Mouse (Mus musculus) liver, embryonic 14.5 days (tissue): Measurements from ENCODE around the gene Cfl1. TPM values are rescaled to one million over a fixed set of nuclear protein-coding genes. Genes with fewer than 3 reads are reported as not detected.
A peak's percentile ranks its signal among the peaks of the same experiment; 100 is the strongest.

ENCODE experiments used
- ATAC-seq: fragments of 200-750 bp; cut with Nextera tagmentation; 2 replicates; pipeline ENCODE4 v1.8.0; 2017; ENCODE audit warnings: moderate number of reproducible peaks, mild to moderate bottlenecking, moderate library complexity; ENCODE audit not compliant: insufficient read depth
- DNase-seq, 3 experiments: peaks; one replicate each; pipeline ENCODE4 v3.0.0-alpha.2; 2012 to 2013; ENCODE audit warnings: low read depth in 3 of 3, low spot score in 3 of 3
- H3K27ac ChIP-seq: fragments of 300-500 bp; sonication (generic); 2 replicates; pipeline ENCODE4 v1.5.1; 2014; ENCODE audit warnings: moderate library complexity, mild to moderate bottlenecking, control low read depth, inconsistent platforms
- H3K27me3 ChIP-seq: fragments of 300-500 bp; sonication (generic); 2 replicates; pipeline ENCODE4 v1.6.1; 2014; ENCODE audit warnings: mild to moderate bottlenecking, low read length, moderate library complexity; ENCODE audit not compliant: control insufficient read depth, insufficient read depth
- H3K36me3 ChIP-seq: fragments of 300-500 bp; sonication (generic); replicated peaks from 2 replicates; pipeline ENCODE4 v1.6.1; 2014; ENCODE audit warnings: low read depth; ENCODE audit not compliant: control insufficient read depth, insufficient read depth
- H3K4me1 ChIP-seq, 2 experiments: fragments of 200-500 bp in 1 of 2; fragments of 300-500 bp in 1 of 2; sonication (generic) in 1 of 2; replicated peaks; 2 replicates each; pipeline ENCODE4 v1.6.1; 2012 to 2014; ENCODE audit warnings: antibody characterized with exemption in 1 of 2, inconsistent platforms in 1 of 2, low read length in 1 of 2; ENCODE audit not compliant: control insufficient read depth in 2 of 2, insufficient read depth in 2 of 2
- H3K4me2 ChIP-seq: fragments of 300-500 bp; sonication (generic); 2 replicates; pipeline ENCODE4 v1.6.1; 2014; ENCODE audit warnings: low read depth, mild to moderate bottlenecking, control low read depth, moderate library complexity
- H3K4me3 ChIP-seq, 2 experiments: fragments of 200-500 bp in 1 of 2; fragments of 300-500 bp in 1 of 2; sonication (generic) in 1 of 2; 2 replicates each; pipeline ENCODE4 v1.5.1; 2012 to 2014; ENCODE audit warnings: low read depth in 2 of 2, low read length in 2 of 2, mild to moderate bottlenecking in 2 of 2, control low read depth in 1 of 2, inconsistent platforms in 1 of 2, moderate library complexity in 1 of 2; ENCODE audit not compliant: insufficient read depth in 1 of 2
- H3K9ac ChIP-seq: fragments of 300-500 bp; sonication (generic); replicated peaks from 2 replicates; pipeline ENCODE4 v1.6.1; 2014; ENCODE audit warnings: mild to moderate bottlenecking, control low read depth, moderate library complexity
- H3K9me3 ChIP-seq: fragments of 300-500 bp; sonication (generic); 2 replicates; pipeline ENCODE4 v1.6.1; 2016; ENCODE audit warnings: low read length, mixed read lengths; ENCODE audit not compliant: control insufficient read depth
- CTCF ChIP-seq: IDR thresholded peaks from 2 replicates; pipeline ENCODE4 v1.5.1; 2016; ENCODE audit warnings: antibody characterized with exemption, low read depth, control low read depth
- EP300 ChIP-seq: IDR thresholded peaks from 2 replicates; pipeline ENCODE4 v1.6.1; 2016; ENCODE audit warnings: antibody characterized with exemption, low read depth
- WGBS: fragments of 180-500 bp; shearing (Covaris S2); extraction: QIAGEN DNeasy Blood & Tissue Kit; methylation state at CpG from one replicate; pipeline ENCODE4 v1.1.7; 2014; ENCODE audit not compliant: insufficient replicate concordance; 5-methylcytosine and 5-hydroxymethylcytosine counted together
- polyA plus RNA-seq, 2 experiments: library from polyadenylated mRNA; depleted of rRNA in 1 of 2; stranded (reverse) in 1 of 2; unstranded in 1 of 2; fragments of >200 nt; fragmentation: Nextera tagmentation in 1 of 2; extraction: Ambion mirVana in 1 of 2; gene quantifications; 2 replicates each; pipeline versions ENCODE4 v1.2.1 to v1.2.3; 2012 to 2014

The Cfl1 gene
- polyA plus RNA-seq, 2 experiments, result 443 to 1,304 TPM

DNA sequence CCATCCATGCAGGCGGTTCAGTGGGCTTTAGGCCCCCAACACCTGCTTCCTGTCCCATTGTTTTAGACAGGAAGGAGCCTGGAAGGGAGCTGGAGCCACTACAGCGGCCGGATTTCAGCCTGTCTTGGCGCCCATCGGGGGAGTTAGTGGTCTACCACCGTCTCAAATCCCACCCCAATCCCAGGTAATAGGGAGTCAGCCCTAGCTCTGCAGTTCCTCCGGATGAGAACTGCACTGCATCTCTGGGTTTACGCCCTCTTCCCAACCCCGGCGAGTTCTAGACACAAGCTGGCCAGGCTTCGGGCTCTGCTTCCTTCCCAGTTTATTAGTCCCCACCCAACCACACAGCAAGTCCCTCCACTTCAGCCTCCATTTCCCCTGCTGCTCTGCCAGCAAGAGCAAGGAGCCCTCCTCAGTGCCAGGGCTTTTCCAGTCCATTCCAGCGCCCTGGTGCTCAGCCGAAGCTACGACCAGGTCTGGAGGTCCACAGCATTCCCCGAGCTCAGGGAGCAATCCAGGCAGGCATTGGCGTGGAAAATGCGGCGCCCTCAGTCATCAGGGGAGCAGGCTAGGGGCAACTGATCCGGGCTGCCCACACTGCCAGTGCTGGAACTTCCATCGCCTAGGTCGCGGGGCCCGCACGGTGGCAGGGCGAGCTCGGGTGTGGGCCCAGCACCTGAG lies 33.9 kb upstream of the Cfl1 start:
- peaks cover 19 to 22% of the 10 kb centered on the region in 2 experiments for H3K4me1 ChIP-seq
- no peak for DNase-seq

GRCm38 (mm10) chr19:5456922-5457745 lies 33.1 kb upstream of the Cfl1 start:
- Histone ChIP-seq H3K4me3 (peak overlapping the region; percentile 68 to 69), H3K4me2 (peak overlapping the region; percentile 77), H3K36me3 (no peaks in the 10 kb centered on the region), H3K27ac (peak overlapping the region; percentile 15), H3K9ac (peak overlapping the region; percentile 67), H3K4me1 (peaks cover 19 to 22% of the 10 kb centered on the region in 2 experiments), H3K27me3 (no peaks in the 10 kb centered on the region), H3K9me3 (no peaks in the 10 kb centered on the region)
- TF ChIP-seq EP300 (no peak), CTCF (peak; percentile 5; the same call in 1 of the 2 replicates)
- ATAC-seq (peak; percentile 87), DNase-seq (peak; percentile 80 to 83 (median 80))
- WGBS, result under 1% methylated on average over 70 of the region's 70 CpGs

More for the DNA sequence above, 33.9 kb upstream of the Cfl1 start:
- no peak for TF ChIP-seq EP300
- H3K9me3 ChIP-seq, result no peaks in the 10 kb centered on the region
- H3K27ac ChIP-seq, result no peak overlapping the region
- WGBS, result 3% methylated on average over 26 of the region's 26 CpGs
- H3K9ac ChIP-seq, result peak overlapping the region; percentile 67
- H3K36me3 ChIP-seq, result no peaks in the 10 kb centered on the region
- H3K4me2 ChIP-seq, result peak overlapping the region; percentile 77
- ATAC-seq, result no peak; the same call in 1 of the 2 replicates
- no peaks in the 10 kb centered on the region for H3K27me3 ChIP-seq
- peak overlapping the region; percentile 68 to 69 for H3K4me3 ChIP-seq

- ATAC-seq (0 out of 2 replicates have a peak, but pooled peaks have one; percentile 2), DNase-seq (no peak)
- WGBS, result 18% methylated on average over 14 of the region's 14 CpGs
- Histone ChIP-seq H3K4me1 (peaks cover 19 to 22% of the 10 kb centered on the region in 2 experiments), H3K4me3 (peak within 1 kb of the TSS; percentile 68 to 69), H3K36me3 (no peaks in the 10 kb centered on the region), H3K9me3 (no peaks in the 10 kb centered on the region), H3K9ac (peak within 1 kb of the TSS; percentile 67), H3K27me3 (no peaks in the 10 kb centered on the region), H3K27ac (peak within 1 kb of the TSS; percentile 15), H3K4me2 (peak within 1 kb of the TSS; percentile 77)
- TF ChIP-seq EP300 (no peak), CTCF (no peak)
These were observed 32.4 kb upstream of the Cfl1 start, which contains the start of gene Ccdc85b for GRCm38 (mm10) chr19:5457746-5458442. Gene Ccdc85b, minus strand, starts transcription at chr19:5457894.

DNA sequence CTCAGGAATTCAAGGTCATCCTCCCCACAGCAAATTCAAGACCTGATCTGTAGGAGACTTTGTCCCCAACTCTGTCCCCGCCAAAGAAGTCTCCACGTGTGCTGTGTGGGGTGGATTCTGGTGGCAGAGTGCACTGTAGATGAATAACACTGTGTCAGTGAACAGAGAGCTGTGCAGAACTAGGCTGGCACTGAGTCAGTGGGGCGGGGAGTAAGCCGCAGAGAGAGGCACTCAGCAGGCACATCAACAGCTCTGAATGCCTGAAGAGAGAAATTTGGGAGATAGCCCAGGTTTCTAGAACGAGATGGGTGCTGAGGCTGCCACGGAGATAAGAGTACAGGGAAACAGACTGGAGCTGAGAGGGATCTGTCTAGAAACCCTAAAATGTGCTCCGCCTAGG lies 31.2 kb upstream of the Cfl1 start:
- Histone ChIP-seq H3K4me3 (no peak overlapping the region), H3K4me1 (peaks cover 19 to 22% of the 10 kb centered on the region in 2 experiments), H3K27me3 (no peaks in the 10 kb centered on the region), H3K27ac (no peak overlapping the region), H3K9me3 (no peaks in the 10 kb centered on the region), H3K4me2 (no peak overlapping the region), H3K36me3 (no peaks in the 10 kb centered on the region; the same call in 1 of the 2 replicates), H3K9ac (no peak overlapping the region)
- 55% methylated on average over 7 of the region's 7 CpGs for whole genome bisulfite sequencing
- TF ChIP-seq CTCF (no peak), EP300 (no peak)
- no peak for ATAC-seq
- DNase-seq, result no peak
